Mouse (Mus musculus) forelimb bud, embryonic 11.5 days (tissue): ENCODE results near the gene Actr8.

ENCODE experiments used
- DNase-seq: peaks from one replicate; pipeline ENCODE4 v3.0.0-alpha.2; 2012; ENCODE audit warnings: low read depth, low spot score

Actr8 gene

DNA sequence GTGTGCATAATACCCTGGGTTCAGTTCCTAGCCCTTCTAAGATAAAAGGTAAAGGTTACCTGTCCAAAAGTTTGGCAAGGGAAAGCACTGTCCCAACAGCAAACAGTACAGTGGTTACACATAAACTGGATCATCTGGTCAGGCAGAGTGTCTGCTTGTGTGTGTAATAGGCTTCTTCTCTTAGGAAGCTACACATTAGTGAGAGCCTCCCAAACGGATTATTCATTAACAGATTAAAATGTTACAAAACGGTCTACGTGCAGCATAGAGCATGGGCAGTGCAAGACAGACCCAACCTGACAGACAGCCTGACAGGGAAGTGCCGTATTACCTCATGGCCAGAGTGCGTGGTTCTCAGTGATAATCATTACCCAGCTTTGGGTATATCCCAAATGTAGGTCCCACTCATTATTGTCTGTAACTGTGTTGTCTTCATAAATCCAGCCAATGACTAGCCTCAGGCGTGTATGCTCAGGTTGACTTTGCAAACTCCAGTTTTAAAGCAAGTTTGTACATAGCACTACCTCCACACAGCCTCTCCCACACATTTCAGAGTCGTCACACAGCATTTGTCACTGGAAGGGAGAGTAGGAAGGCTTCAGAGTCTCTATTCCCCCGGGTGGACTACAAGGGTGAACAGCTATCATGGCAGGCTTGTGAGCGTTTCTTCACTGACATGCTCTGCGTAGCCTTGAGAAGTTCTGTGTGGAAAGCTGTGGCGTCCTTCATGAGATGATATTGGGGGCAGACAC lies 18.0 kb downstream of the Actr8 start:
- no peak for DNase-seq

DNA sequence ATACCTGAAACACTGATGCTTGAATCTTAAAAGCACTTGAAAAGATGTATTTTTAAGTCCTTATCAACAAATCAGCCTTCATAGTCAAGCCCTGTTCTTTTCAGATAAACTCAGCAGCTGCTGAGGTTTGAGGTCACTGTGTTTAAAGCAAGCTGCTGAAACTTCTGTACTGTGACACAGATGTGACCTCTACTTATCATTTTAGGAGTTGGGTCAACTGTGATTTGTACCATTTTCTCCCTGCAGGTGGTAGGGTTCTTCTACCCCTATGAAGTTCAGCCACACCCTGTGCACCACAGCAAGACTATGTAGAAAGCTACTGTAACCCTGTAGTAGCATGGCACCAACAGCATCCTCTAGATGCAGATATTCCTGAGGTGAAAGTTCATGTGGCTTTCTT lies 19.2 kb downstream of the Actr8 start:
- no peak for DNase-seq

DNA sequence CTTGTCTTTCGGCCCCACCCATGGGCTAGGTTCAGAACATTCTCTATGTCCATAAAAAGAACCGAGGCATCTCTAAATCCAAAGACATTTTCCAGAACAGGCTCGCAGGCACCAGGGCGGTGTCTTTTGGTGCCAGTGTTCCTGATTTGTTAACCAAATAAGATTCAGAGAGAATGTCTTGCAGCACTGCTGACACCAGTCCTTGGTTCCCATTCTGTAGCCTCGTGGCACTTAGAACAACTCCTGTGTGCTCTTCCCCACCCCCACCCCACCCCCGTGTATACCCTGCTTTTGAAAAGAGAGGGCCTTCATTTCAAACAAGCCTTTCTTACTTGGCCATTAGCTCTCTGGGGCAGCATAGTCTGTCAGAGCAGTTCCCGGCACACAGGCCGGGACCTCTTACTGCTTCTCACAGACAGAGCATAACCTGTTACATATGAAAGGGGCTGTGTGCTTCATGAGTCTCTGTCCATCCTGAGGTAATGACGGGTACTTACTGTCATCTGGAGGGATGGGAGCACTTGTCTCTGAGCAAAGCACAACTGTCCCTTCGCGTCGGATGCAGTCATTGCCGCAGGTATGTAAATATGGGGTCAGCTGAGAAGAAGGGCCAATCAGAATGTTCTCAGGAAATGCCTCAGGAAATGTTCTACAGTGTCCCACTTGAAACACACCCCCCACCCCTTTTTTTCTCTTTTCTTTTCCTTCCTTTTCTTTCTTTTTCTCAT lies 20.8 kb downstream of the Actr8 start:
- no peak for DNase-seq

DNA sequence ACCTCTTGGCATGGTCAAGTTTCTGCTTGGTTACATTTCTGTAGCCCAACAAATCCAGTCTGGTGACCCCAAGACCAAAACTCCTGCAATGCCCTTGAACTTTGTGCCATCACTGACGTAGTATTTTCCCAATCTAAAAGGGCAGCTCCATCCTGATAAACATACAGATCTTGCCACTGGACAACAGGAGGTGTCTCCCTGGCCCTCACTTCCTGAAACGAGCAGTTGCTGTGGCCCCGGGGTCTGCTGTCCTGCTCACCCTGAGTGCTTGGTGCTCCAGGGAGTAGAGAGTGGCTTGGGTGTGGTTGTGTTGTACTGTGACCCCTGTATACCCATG lies 21.3 kb downstream of the Actr8 start:
- no peak for DNase-seq

DNA sequence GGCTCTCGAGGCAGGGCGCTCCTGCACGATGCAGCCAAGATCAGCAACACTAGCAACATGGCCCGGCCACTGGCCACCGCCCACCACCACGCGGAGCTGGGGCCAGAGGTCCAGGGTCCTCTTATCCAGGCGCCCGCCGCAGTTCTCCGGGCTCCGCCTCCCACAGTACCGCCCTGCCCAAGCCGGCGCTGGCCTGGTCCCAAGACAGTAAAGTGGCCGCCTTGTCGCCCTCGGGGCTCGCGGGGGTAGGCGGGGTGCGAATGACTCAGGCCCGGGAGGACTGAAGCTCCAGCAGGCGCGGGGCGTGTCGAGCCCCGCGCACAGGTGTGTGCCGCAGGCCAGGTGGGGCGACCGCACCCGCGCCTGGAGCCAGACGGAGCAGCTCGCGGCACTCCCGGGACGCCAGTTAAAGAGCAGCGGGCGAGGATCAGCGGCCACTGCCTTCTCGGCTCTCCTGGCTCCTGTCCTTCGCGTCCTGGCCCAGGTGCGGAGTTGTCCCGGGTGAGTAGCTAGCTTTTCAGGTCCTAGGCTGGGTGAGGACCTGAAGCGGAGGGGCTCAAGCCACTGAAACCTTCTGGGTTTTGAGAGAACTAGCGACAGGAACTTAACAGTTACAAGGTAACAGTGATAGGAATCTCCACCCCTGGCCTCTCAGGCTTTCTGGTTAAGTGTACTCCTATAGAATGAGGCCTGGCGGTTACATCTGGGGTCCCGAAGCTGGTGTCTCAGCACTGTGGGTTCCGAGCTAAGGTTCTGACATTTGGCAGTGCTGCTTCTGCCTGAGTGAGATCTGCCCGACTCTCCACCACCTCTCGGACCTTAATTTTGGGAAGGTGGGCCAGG lies 30.8 kb downstream of the Actr8 start, which contains the start of the genes Il17rb and Chdh:
Gene Il17rb (minus strand): TSS at position 164 of the 843 bp plus-strand sequence.
Gene Chdh (plus strand): TSS at position 291 of the 843 bp plus-strand sequence.
- peak; percentile 23 for DNase-seq

- DNase-seq: no peak
These were observed 31.9 kb downstream of the Actr8 start for GRCm38 (mm10) chr14:30009864-30010560.

DNA sequence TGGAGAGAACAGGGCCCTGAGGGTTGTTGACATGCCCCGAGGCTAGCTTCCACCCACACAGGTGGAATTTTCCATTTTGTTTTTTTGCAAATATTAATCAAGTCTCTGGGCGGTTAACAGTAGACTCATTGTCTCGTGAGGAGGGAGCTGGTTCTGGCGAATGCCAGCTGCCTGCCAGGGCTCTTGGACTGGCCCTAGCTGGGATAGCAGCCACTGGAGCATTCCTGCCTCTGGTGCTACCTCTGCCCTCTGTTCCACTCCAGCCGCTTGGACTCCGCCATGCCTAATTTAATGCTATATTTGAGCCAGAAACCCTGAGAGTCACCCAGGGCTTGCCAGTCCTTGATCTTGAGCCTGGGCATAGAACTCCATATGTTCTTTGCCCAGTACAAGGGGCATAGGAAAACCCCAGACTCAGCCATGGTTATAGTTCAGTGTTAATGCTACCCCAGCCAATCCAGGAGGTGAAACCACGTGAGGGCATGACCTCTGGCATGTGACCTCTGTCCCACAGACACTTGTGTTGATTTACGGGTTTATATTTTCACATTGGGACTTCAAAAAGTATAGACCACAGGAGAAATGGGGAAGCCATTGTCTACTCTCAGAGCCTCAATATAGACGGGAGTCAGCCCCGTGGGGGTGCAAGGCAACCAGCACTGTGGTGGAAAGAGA lies 33.9 kb downstream of the Actr8 start:
- DNase-seq: no peak

DNA sequence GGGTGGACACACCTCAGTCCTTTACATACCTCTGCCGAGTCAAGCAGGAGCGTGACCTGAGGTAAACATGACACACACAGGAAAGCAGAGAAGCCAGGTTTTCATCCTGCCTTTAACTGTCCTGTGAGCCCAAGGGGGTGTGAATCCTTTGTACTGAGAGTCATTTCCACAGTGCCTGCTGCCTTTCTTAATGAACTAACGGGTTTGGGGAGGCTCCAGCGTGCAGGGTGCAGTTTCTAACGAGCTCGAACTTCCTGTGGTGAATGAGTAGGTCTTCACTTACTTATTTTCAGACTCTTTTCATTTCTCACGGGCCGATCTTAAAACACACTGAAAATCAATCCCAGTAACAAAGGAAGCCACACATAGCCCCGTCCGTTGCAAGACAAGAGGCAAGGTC lies 36.4 kb downstream of the Actr8 start:
- DNase-seq: no peak

DNA sequence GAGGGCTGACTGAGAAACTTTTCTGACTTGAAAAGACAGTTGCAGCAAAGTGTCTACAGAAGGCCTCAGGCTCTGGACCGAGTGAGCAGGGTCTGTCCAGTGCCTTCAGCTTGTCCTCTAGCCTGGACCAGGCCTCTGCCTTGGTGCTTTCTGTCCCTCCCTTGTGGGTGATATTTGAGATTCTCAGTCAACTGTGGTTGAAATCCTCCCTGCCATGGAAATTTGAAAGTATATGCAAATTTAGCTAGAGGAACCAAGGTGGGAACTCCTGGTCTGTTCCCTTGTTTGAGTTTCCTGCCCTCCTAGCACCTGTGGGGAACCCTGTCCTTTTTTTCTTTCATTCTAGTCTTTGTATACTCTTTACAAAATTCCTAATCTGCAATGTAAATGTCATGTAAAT lies 36.9 kb downstream of the Actr8 start:
- DNase-seq: no peak

DNA sequence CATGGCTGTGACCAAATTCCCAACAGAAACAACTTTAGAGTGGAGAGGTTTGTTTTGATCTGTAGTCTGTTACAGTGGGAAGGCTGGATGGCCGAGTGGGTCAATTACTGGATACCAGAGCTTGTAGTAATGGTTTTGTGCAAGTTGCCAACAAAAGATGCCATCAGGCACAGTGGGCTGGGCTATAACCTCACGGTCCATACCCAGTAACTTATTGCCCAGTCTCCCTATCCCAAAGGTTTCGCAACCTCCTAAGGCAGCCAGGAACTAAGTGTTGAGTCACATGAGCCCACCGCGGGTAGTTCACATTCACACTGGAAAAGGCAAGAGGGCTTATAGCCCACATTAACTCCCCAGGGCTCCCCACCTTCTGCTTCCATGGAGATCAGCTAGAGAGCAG lies 38.5 kb downstream of the Actr8 start:
- DNase-seq: no peak

DNA sequence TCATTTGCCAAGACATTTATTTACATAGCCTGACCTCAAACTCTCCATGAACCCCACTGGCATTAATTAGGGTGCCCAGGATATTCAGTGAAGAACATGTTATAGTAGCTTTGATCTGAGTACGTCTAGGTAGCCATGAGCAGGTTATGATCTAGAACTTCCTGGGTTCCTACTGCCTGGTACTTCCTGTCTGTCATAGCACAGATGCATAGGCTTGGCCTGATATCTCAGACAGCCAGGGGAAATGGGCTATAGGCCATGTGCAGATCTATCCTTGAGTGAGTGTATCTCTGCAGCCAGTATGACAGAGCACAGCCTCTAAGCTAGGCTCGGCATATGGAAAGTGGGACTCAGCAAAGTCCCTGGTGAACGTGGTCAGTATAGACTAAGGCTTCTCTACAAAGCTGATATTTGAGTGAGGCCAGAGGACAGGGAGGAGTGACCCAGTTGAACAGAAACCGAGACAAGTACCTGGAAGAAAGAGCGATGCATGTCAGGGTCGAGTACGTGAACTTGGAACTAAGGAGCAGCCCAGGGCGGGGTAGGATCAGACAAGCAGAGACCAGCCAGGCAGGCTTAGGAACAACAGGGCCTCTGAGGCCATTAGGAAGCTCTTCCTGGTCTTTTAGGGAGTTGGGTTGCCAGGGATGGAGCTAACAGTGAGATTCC lies 39.8 kb downstream of the Actr8 start:
- no peak for DNase-seq

DNA sequence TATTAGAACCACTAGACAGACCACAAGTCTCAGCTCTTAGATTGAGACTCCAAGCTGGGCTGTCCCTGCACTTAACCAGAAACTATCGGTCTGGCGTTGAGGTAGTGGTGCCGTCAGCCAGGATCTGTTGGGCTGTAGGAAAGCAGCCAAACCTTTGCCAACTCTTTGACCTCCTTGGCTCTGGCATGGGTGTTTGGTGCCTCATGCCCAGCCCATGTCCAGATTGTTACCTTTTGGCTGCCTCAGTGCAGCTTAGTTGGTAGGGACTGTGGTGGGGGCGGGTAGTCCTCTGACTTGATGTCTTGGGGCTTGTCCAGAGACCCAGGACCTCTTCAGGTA lies 40.3 kb downstream of the Actr8 start:
- no peak for DNase-seq

DNA sequence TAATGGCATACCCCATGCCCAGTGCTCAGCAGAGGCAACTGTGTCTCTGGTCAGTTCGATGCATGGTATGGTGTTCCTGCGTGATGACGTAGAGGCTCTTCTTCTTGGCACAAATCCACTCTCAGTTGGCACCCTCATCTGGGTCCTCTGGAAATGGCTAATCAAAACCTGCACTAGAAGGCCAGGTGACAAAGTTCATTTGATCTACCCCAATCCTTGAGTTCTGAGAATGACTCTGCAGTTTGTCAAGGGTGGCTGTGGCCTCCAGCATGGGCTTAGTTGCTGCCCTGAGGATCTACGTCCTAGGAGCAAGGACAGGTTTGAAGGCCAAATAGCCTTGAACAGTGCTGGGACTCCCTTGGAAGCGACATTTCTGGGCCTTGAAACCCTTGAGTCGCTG lies 40.7 kb downstream of the Actr8 start:
- DNase-seq: no peak

DNA sequence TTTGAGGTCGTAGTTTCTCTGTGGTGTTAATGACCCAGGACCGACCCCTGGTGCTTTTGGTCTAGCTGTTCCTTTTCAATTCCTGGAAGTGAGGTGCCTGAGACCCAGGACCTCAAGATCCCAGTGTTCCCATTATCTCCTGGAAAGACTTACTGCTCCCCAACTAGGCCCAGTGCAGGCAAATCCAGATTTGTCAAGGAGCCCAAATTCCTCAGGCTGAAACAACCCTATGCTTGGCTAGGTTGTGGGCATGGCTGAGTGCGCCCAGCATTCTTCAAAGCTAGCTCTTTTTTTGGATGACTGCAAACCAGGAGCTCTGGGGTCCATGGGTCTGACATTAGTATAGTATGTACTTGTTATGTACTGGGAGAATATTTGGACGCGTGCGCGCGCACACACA lies 41.2 kb downstream of the Actr8 start:
- DNase-seq: no peak

GRCm38 (mm10) chr14:30019792-30020575 lies 41.8 kb downstream of the Actr8 start:
- no peak for DNase-seq

GRCm38 (mm10) chr14:30022471-30022870 lies 44.3 kb downstream of the Actr8 start:
- DNase-seq: no peak

DNA sequence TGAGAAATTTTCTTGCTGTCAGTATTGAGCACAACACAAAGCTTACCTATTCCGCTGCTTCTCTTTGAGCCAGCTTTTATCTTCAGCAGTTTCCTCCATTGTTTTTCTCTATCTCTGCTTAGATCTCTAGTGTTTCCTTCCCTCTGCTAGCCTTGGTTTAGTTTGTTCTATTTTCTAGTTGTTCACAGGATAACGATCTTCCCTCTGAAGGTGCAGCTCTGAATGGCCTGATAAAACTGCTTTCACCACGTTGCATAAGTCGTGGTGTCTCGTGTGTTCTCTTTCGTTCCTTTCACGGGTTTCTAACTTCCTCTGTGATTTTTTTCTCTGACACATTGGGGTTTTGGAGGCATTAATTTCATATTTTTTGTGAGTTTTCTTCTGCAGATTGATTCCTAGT lies 46.2 kb downstream of the Actr8 start:
- no peak for DNase-seq

GRCm38 (mm10) chr14:30027378-30027777 lies 49.2 kb downstream of the Actr8 start:
- DNase-seq: no peak

DNA sequence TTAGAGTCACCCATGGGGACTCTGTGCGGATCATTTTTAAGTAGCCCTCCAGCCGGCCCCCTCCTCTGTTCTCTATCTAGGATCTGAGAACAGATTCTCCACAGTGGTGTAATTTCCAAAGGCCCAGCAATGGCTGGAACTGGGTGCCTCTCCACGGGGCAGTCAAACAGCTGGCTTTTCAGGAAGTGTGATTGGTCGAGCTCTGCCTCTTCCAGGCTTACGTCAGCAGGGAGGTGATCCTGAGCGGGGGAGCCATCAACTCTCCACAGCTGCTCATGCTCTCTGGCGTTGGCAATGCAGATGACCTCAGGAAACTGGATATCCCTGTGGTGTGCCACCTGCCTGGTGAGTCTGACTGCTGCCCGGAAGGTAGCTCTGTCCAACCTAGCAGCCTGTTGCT lies 55.3 kb downstream of the Actr8 start:
- DNase-seq: no peak

- DNase-seq: no peak
These were observed 60.3 kb downstream of the Actr8 start for GRCm38 (mm10) chr14:30038431-30038830.
